Mouse (Mus musculus) thymus, adult 2 months (tissue): ENCODE results near the gene Eno4.

Source experiments
- CTCF ChIP-seq: fragments of 200-500 bp; IDR thresholded peaks from 2 replicates; pipeline ENCODE4 v1.5.1; 2012; ENCODE audit warnings: mild to moderate bottlenecking, control low read depth, low read length, moderate library complexity, borderline replicate concordance; ENCODE audit not compliant: control insufficient read depth, poor library complexity, insufficient read depth; ENCODE audit errors: extremely low read depth
- POLR2A ChIP-seq: fragments of 200-500 bp; IDR thresholded peaks from 2 replicates; pipeline ENCODE4 v1.6.1; 2012; ENCODE audit warnings: mild to moderate bottlenecking, low read length, control low read depth, moderate library complexity; ENCODE audit not compliant: control insufficient read depth, poor library complexity, insufficient read depth; ENCODE audit errors: extremely low read depth

- TF ChIP-seq POLR2A, result no peak
- TF ChIP-seq CTCF, result no peak
Observed at GRCm38 (mm10) chr19:58954779-58955178, 11.6 kb downstream of the Eno4 start.
